Mouse (Mus musculus): ENCODE data around the gene Pdlim7. TPM values are rescaled to one million over a fixed set of nuclear protein-coding genes. Genes with fewer than 3 reads are reported as not detected.

Pdlim7 gene
- polyA plus RNA-seq, 1 experiment, result 344 TPM

GRCm38 (mm10) chr13:55483593-55483992 is 29.9 kb downstream of the Pdlim7 start:
- Histone ChIP-seq H3ac (ENCODE audit: control insufficient read depth, insufficient read length, low read depth) (peak overlapping the region; percentile 24), H3K79me2 (ENCODE audit: control insufficient read depth, insufficient read depth) (peaks cover 27% of the 10 kb centered on the region), H3K4me3 (ENCODE audit: insufficient read depth, poor library complexity, severe bottlenecking) (no peak overlapping the region), H3K27me3 (ENCODE audit: control insufficient read depth, insufficient read depth, insufficient read length) (no peaks in the 10 kb centered on the region), H3K79me3 (ENCODE audit: low read depth) (peaks cover 8% of the 10 kb centered on the region), H3K36me3 (ENCODE audit: control insufficient read depth, insufficient read depth) (no peaks in the 10 kb centered on the region)
- TF ChIP-seq CTCF (IDR thresholded peaks at IDR 0.05; ENCODE audit: control insufficient read depth, insufficient read depth, insufficient read length), result no peak
- no peak for TF ChIP-seq MAX (IDR thresholded peaks at IDR 0.05)
- TF ChIP-seq CEBPB (IDR thresholded peaks at IDR 0.05; ENCODE audit: low read depth), result no peak
- TF ChIP-seq MYOD1 (IDR thresholded peaks at IDR 0.05; ENCODE audit: control insufficient read depth, insufficient read length, low read depth), result no peak
- TF ChIP-seq MYOG (IDR thresholded peaks at IDR 0.05; ENCODE audit: control insufficient read depth, extremely low read depth, insufficient read length), result no peak
- TF ChIP-seq USF1 (IDR thresholded peaks at IDR 0.05; ENCODE audit: low read depth), result no peak
- TF ChIP-seq FOSL1 (IDR thresholded peaks at IDR 0.05; ENCODE audit: insufficient read depth, low read length, poor library complexity, severe bottlenecking), result no peak

- Histone ChIP-seq H3K79me2 (ENCODE audit: control insufficient read depth, insufficient read depth) (peaks cover 27% of the 10 kb centered on the region), H3K36me3 (ENCODE audit: control insufficient read depth, insufficient read depth) (no peaks in the 10 kb centered on the region), H3K27me3 (ENCODE audit: control insufficient read depth, insufficient read depth, insufficient read length) (no peaks in the 10 kb centered on the region), H3ac (ENCODE audit: control insufficient read depth, insufficient read length, low read depth) (peak overlapping the region; percentile 10), H3K79me3 (ENCODE audit: low read depth) (peaks cover 8% of the 10 kb centered on the region), H3K4me3 (ENCODE audit: insufficient read depth, poor library complexity, severe bottlenecking) (no peak overlapping the region)
- TF ChIP-seq CTCF (IDR thresholded peaks at IDR 0.05; ENCODE audit: control insufficient read depth, insufficient read depth, insufficient read length), result no peak
- no peak for TF ChIP-seq FOSL1 (IDR thresholded peaks at IDR 0.05; ENCODE audit: insufficient read depth, low read length, poor library complexity, severe bottlenecking)
- no peak for TF ChIP-seq MAX (IDR thresholded peaks at IDR 0.05)
- no peak for TF ChIP-seq MYOD1 (IDR thresholded peaks at IDR 0.05; ENCODE audit: control insufficient read depth, insufficient read length, low read depth)
- no peak for TF ChIP-seq MYOG (IDR thresholded peaks at IDR 0.05; ENCODE audit: control insufficient read depth, extremely low read depth, insufficient read length)
- no peak for TF ChIP-seq CEBPB (IDR thresholded peaks at IDR 0.05; ENCODE audit: low read depth)
- no peak for TF ChIP-seq USF1 (IDR thresholded peaks at IDR 0.05; ENCODE audit: low read depth)
These were observed 30.4 kb downstream of the Pdlim7 start for GRCm38 (mm10) chr13:55483071-55483470.

- TF ChIP-seq FOSL1 (IDR thresholded peaks at IDR 0.05; ENCODE audit: insufficient read depth, low read length, poor library complexity, severe bottlenecking), result no peak
- no peak for TF ChIP-seq MAX (IDR thresholded peaks at IDR 0.05)
- no peak for TF ChIP-seq USF1 (IDR thresholded peaks at IDR 0.05; ENCODE audit: low read depth)
- no peak for TF ChIP-seq CTCF (IDR thresholded peaks at IDR 0.05; ENCODE audit: control insufficient read depth, insufficient read depth, insufficient read length)
- Histone ChIP-seq H3K79me3 (ENCODE audit: low read depth) (peaks cover 8% of the 10 kb centered on the region), H3ac (ENCODE audit: control insufficient read depth, insufficient read length, low read depth) (no peak overlapping the region), H3K4me3 (ENCODE audit: insufficient read depth, poor library complexity, severe bottlenecking) (no peak overlapping the region), H3K79me2 (ENCODE audit: control insufficient read depth, insufficient read depth) (peaks cover 27% of the 10 kb centered on the region), H3K27me3 (ENCODE audit: control insufficient read depth, insufficient read depth, insufficient read length) (no peaks in the 10 kb centered on the region), H3K36me3 (ENCODE audit: control insufficient read depth, insufficient read depth) (no peaks in the 10 kb centered on the region)
These were observed 30.9 kb downstream of the Pdlim7 start for GRCm38 (mm10) chr13:55482542-55482941.

- H3K36me3 ChIP-seq (ENCODE audit: control insufficient read depth, insufficient read depth), result no peaks in the 10 kb centered on the region
- TF ChIP-seq MAX (IDR thresholded peaks at IDR 0.05), result no peak
- TF ChIP-seq CTCF (IDR thresholded peaks at IDR 0.05; ENCODE audit: control insufficient read depth, insufficient read depth, insufficient read length), result no peak
- TF ChIP-seq USF1 (IDR thresholded peaks at IDR 0.05; ENCODE audit: low read depth), result no peak
- no peak for TF ChIP-seq FOSL1 (IDR thresholded peaks at IDR 0.05; ENCODE audit: insufficient read depth, low read length, poor library complexity, severe bottlenecking)
- no peak for TF ChIP-seq MYOG (IDR thresholded peaks at IDR 0.05; ENCODE audit: control insufficient read depth, extremely low read depth, insufficient read length)
- TF ChIP-seq MYOD1 (IDR thresholded peaks at IDR 0.05; ENCODE audit: control insufficient read depth, insufficient read length, low read depth), result no peak
These were observed 33.5 kb downstream of the Pdlim7 start for GRCm38 (mm10) chr13:55479929-55480328.

GRCm38 (mm10) chr13:55479008-55479407 is 34.5 kb downstream of the Pdlim7 start:
- TF ChIP-seq CEBPB (IDR thresholded peaks at IDR 0.05; ENCODE audit: low read depth) (no peak), CTCF (IDR thresholded peaks at IDR 0.05; ENCODE audit: control insufficient read depth, insufficient read depth, insufficient read length) (no peak), MAX (IDR thresholded peaks at IDR 0.05) (no peak), USF1 (IDR thresholded peaks at IDR 0.05; ENCODE audit: low read depth) (no peak), FOSL1 (IDR thresholded peaks at IDR 0.05; ENCODE audit: insufficient read depth, low read length, poor library complexity, severe bottlenecking) (no peak)
- peaks cover 3% of the 10 kb centered on the region for H3K79me3 ChIP-seq (ENCODE audit: low read depth)
- no peaks in the 10 kb centered on the region for H3K36me3 ChIP-seq (ENCODE audit: control insufficient read depth, insufficient read depth)
- H3K27me3 ChIP-seq (ENCODE audit: control insufficient read depth, insufficient read depth, insufficient read length), result no peaks in the 10 kb centered on the region
- no peak overlapping the region for H3K4me3 ChIP-seq (ENCODE audit: insufficient read depth, poor library complexity, severe bottlenecking)
- no peak overlapping the region for H3ac ChIP-seq (ENCODE audit: control insufficient read depth, insufficient read length, low read depth)
- peaks cover 4% of the 10 kb centered on the region for H3K79me2 ChIP-seq (ENCODE audit: control insufficient read depth, insufficient read depth)

More at GRCm38 (mm10) chr13:55479929-55480328, 33.5 kb downstream of the Pdlim7 start:
- Histone ChIP-seq H3ac (ENCODE audit: control insufficient read depth, insufficient read length, low read depth) (no peak overlapping the region), H3K79me3 (ENCODE audit: low read depth) (peaks cover 3% of the 10 kb centered on the region), H3K4me3 (ENCODE audit: insufficient read depth, poor library complexity, severe bottlenecking) (no peak overlapping the region), H3K27me3 (ENCODE audit: control insufficient read depth, insufficient read depth, insufficient read length) (no peaks in the 10 kb centered on the region), H3K79me2 (ENCODE audit: control insufficient read depth, insufficient read depth) (peaks cover 5% of the 10 kb centered on the region)

- H3K79me3 ChIP-seq (ENCODE audit: low read depth), result no peaks in the 10 kb centered on the region
- no peaks in the 10 kb centered on the region for H3K27me3 ChIP-seq (ENCODE audit: control insufficient read depth, insufficient read depth, insufficient read length)
- H3ac ChIP-seq (ENCODE audit: control insufficient read depth, insufficient read length, low read depth), result no peak overlapping the region
- TF ChIP-seq USF1 (IDR thresholded peaks at IDR 0.05; ENCODE audit: low read depth) (no peak), CEBPB (IDR thresholded peaks at IDR 0.05; ENCODE audit: low read depth) (no peak), MYOD1 (IDR thresholded peaks at IDR 0.05; ENCODE audit: control insufficient read depth, insufficient read length, low read depth) (no peak), CTCF (IDR thresholded peaks at IDR 0.05; ENCODE audit: control insufficient read depth, insufficient read depth, insufficient read length) (peak; percentile 42), FOSL1 (IDR thresholded peaks at IDR 0.05; ENCODE audit: insufficient read depth, low read length, poor library complexity, severe bottlenecking) (no peak)
- H3K4me3 ChIP-seq (ENCODE audit: insufficient read depth, poor library complexity, severe bottlenecking), result no peak overlapping the region
- H3K79me2 ChIP-seq (ENCODE audit: control insufficient read depth, insufficient read depth), result no peaks in the 10 kb centered on the region
- H3K36me3 ChIP-seq (ENCODE audit: control insufficient read depth, insufficient read depth), result no peaks in the 10 kb centered on the region
These were observed 35.4 kb downstream of the Pdlim7 start for GRCm38 (mm10) chr13:55478036-55478435.
